Mouse (Mus musculus) right cerebral cortex, postnatal 36 days (tissue): ENCODE results near the gene Dock7.

ENCODE experiments used
- DNase-seq, 2 experiments: peaks; one replicate each; pipeline ENCODE4 v3.0.0; 2022; ENCODE audit warnings: low spot score in 2 of 2, mixed read lengths in 1 of 2

Dock7 gene

GRCm38 (mm10) chr4:99120211-99121122, at the start of gene Dock7:
TSS of gene Dock7 (minus strand) at chr4:99120915.
- DNase-seq = peak; percentile 50 to 72

GRCm38 (mm10) chr4:99168869-99169268, 48.2 kb upstream of the Dock7 start:
- no peak for DNase-seq

DNA sequence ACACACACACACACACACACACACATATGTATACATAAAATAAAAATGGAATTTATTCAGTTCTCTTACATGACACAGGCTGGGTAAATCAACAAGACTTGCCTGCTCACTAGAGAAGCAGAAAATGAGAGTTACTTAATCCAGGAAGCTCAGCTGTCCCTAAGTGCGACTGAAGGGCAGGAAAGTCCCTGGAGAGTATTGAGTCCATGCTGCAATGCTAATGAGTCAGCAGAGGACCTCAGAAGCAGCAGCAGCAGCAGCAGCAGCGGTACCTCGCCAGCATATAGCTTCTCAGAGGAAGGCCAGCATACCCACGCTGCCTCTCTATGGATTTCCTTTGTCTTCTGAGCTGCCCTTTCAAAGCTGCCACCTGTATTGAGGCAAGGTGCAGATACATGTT, 42.8 kb upstream of the Dock7 start:
- no peak for DNase-seq

- DNase-seq = no peak
Measured at GRCm38 (mm10) chr4:99163001-99163400, 42.3 kb upstream of the Dock7 start.

DNA sequence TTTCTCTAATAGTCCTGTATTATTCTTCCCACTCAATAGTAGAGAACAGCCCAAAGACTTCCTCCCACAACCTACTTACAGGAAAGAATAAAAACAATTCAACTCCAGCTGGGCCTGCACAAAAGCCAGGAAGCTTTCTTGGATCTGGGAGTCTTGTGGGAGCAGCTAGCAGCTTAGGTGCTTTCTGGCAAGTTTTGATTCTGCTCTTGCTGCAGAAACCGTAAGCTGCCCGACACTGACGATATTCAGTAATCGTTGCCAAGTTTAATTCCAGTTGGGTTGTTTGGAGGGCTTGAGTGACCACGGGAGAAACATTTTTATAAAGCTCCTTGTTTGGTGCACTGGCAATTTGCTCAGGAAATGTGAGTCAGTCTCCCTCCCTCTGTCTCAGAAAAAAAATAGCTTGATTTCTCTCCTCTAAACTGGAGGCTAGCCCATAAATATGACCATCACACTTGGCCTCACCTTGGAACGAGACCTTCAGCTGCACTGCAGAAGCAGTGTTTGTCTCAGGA, 40.8 kb upstream of the Dock7 start:
- peak in 1 of 2 experiments; percentile 8 for DNase-seq

GRCm38 (mm10) chr4:99160899-99161298, 40.2 kb upstream of the Dock7 start:
- no peak for DNase-seq

GRCm38 (mm10) chr4:99160414-99160813, 39.7 kb upstream of the Dock7 start:
- DNase-seq = no peak

DNA sequence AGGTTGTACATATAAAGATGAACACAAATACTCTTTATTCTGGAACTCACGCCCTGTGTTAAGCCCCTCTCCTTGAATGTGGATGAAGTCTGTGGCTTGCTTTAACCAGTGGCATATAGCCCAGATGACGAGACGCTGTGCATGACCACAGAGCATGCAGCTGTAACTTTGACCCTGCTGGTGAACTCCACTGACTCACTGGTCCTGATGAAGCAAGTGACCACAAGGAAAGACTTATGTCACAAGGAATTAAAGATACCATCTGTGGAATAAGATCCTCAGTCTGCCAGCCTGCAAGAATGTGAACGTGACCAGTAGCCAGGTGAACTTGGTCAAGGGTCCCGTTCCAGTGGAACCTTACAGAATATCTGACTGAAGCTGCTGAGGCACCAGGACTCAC, 37.8 kb upstream of the Dock7 start:
- no peak for DNase-seq

- DNase-seq = no peak
Measured at GRCm38 (mm10) chr4:99156641-99157307, 36.1 kb upstream of the Dock7 start.

GRCm38 (mm10) chr4:99151885-99152558, 31.3 kb upstream of the Dock7 start:
- DNase-seq = no peak

DNA sequence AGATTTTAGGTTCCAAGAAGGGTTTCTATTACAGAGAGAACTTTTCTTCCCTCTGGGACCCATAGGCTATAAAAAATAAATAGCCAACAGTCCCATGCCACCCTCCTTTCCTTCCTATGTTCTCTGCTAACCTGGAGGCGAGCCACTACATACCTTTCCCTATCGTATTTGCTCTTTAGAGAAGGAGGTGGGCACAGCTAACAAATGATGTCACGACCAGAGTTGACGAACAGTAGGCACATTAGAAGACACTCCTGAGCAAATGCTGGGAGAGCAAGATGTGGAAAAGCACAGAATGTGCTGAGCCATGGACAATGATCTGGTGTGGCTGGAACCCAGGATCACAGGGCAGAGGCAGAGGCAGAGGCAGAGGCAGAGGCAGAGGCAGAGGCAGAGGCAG, 30.7 kb upstream of the Dock7 start:
- DNase-seq = no peak

GRCm38 (mm10) chr4:99143323-99143722, 22.6 kb upstream of the Dock7 start:
- no peak for DNase-seq

GRCm38 (mm10) chr4:99141578-99141977, 20.9 kb upstream of the Dock7 start:
- DNase-seq = no peak

DNA sequence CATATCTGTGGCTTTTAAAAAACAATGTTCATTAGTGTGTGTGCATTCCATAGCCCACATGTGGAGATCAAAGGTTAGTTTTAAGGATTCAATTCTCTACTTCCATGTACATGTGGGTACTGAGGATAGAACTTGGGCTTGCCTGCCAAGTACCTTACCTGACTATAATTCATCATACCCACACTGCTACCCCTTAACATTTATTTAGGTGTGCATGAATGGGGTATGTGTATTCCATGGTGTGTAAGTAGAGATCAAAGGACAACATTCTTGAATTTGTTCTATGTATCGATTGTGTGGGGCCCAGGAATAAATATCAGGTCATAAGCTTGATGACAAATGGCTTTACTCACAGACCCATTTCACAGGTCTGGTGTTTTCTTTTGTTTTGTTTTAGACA, 20.5 kb upstream of the Dock7 start:
- no peak for DNase-seq

- DNase-seq = no peak
Measured at GRCm38 (mm10) chr4:99137986-99138641, 17.4 kb upstream of the Dock7 start.

DNA sequence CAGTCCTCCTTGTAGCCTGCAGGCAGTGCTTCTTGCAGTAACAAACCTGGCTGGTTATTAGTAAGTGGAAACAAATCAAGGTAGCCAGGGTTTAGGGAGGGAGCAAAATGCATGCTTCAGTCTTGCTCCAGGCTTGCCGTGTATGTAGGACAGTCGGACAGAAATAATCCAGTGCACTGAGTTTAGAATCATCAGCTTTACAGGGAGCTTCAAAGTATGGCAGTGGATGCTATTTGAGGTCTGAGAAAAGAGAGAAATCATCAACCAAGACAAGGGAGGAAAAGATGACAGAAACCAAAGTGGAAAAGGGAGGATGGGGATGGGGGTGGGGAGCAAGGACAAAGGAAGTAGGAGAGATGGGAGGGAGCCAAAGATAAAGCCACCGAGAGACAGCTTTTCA, 13.8 kb upstream of the Dock7 start:
- no peak for DNase-seq

DNA sequence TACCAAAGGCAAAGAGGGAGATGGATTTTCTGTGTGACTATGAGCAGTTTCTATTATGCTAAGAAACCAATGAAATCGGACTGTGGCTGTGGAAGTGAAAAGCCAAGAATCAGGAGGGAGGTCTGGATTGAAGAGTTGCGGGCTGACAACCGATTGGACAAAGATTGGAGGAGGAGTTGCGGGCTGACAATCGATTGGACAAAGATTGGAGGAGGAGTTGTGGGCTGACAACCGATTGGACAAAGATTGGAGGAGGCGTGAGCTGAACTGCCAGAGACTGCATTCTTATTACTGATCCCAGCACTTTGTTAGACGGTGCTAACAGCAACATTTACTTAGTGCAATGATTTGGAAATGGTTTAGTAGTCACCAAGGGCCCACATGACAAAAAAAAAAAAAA, 12.6 kb upstream of the Dock7 start:
- DNase-seq = no peak

GRCm38 (mm10) chr4:99132686-99133085, 12.0 kb upstream of the Dock7 start:
- no peak for DNase-seq

DNA sequence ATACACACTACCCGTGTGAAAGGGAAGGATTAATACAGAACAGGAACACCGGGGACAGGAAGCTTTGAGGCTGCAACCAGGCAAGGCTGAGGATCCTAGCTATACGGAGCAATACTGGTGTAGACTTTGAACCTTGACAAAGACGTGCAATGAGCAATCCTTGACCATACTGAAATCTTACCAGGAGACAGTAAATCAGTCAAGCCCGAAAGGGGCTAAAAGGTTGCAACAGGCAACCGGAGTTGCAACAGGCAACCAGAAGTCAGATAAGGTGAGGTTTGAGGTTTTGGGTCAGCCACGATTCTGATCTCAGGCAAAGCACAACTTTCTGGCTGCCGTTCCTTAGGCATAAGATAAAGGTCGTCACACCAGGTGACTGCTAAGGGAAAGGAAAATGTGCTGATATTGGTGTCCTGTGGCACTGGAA, 10.5 kb upstream of the Dock7 start:
- no peak for DNase-seq

- DNase-seq = no peak
Measured at GRCm38 (mm10) chr4:99123546-99123945, 2.8 kb upstream of the Dock7 start.

DNA sequence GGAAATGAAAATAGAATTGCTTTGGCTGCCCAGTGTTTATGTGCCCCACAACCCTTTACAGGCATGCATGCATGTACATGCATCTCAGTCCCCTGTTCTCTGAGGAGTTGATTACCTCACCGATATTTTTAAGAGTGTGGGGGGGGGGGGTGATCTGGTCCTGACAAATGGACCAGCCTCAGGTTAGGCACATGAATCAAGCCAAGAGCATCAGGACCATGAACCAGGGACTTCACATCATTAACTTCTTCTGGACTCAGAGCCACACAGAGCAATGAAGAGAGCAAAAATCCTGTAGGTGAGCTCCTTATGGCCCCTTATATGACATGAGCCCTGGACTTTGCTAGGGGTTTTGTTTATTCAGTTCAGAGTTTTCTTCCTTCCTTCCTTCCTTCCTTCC, 2.1 kb upstream of the Dock7 start:
- DNase-seq = no peak

GRCm38 (mm10) chr4:99122047-99122446, 1.3 kb upstream of the Dock7 start:
- DNase-seq = no peak
